Mouse (Mus musculus): ENCODE data around the gene Pamr1.

Pamr1 gene

GRCm38 (mm10) chr2:102598911-102599721 lies 49.3 kb downstream of the Pamr1 start:
- in situ Hi-C loops (cut with MboI), result no loop called here

- in situ Hi-C loops (cut with MboI), result no loop called here
Measured at GRCm38 (mm10) chr2:102600516-102600915, 50.7 kb downstream of the Pamr1 start.

DNA sequence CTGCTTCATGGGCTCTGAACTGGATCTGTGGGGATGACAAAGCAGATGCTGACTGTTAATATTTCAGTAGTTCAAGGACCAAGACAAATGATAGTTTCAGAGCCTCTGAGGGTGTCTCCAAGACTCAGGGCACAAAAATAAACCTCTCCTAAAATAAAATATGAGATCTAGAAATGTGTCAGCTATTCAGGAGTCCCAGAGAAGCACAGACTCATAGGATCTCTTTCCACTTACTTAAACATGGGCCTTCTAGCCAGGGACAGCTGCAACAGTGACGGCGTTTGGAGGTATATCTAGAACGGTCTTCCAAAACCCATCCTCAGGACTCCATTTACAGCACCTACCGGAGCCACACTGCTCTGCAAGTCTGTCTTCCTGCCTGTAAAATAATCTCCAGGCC lies 60.7 kb downstream of the Pamr1 start:
- in situ Hi-C loops (cut with MboI), result no loop called here

GRCm38 (mm10) chr2:102616637-102617036 lies 66.8 kb downstream of the Pamr1 start:
- in situ Hi-C loops (cut with MboI), result no loop called here

DNA sequence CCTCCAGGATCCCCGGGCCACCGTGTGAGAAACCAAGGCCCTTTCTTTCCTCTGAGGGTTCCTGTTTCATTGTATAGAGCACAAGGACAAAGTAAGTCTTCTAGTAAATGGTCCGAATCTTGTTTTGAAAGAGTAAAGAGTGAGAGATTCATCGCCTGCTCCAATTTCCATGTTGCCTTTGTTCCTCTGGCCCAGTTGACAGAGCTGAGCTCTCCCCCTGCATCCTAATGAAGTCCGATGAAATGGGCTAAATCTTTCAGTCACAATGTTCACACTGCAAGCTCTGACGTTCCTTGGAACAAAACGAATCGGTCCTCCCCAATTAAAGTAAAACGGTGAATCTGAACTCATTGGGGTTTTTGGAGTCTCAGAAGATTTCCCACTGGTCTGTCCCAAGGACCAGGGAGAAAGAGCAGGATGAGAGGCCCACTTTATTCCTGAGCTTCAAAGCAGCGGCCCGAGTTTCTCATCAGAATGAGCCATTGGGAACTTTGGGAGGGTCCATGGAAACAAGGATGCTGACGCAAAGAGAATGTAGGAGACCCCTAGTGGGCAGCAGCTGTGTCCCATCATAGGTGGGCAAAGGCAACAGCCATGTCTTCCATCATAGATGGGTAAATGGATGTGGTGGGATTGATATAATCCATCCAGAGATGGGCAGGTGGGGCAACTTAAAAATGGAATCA lies 71.1 kb downstream of the Pamr1 start:
- in situ Hi-C loops (cut with MboI), result no loop called here

DNA sequence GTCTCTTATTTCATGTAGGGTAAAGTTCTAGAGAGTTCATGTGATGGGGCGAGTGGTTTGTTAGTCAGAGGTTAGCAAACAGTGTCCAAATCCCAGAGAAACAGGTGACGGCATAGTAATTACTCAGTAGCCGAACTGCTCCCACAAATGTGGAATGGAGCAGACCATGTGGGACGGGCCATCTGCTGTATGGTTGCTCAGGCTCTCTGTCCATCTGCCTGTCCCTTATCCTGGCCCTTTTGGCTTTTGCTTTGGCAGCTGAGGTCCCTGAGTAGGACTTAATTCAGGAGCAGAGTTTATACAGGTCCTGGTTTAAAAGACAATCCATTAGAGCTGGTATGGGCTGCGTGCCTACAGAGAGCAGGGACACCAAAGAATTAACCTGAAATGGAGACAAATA lies 72.4 kb downstream of the Pamr1 start:
- in situ Hi-C loops (cut with MboI), result no loop called here

DNA sequence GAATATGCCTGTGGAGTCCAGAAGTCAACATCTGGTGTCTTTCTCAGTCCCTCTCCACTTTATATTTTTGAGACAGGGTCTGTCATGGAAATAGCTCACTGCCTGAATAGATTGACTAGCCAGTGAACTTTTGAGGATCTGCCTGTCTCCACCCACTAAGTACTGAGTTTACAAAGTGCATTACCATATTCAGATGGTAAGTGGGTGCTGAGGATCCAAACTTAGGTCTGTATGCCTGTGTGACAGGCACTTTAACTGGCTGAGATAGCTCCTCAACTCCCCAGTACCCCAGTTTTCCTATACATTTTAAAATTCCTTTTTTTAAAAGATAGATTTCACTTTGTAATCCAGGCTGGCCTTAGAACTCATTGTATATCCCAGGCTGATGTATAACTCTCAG lies 73.1 kb downstream of the Pamr1 start:
- in situ Hi-C loops (cut with MboI), result no loop called here

DNA sequence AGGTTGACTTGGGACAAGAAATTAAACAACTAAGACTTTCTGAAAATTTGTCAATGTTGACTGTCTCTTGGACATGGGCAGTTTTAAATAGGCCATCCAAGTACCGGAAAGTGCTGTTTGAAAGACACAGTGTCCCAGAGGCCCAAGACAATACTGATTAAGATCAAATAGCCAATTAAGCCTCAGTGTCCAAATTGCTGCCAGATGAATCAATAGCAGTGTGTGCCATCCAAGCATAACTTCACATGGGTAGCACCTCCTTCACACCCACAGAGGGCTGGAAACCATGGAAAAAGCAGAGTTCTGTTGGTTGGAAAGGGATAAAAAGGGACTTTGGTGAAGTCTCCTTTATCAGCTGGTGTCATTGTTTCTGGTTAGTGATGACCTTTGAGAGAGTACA lies 74.7 kb downstream of the Pamr1 start:
- in situ Hi-C loops (cut with MboI), result no loop called here

GRCm38 (mm10) chr2:102632361-102632760 lies 82.5 kb downstream of the Pamr1 start:
- in situ Hi-C loops (cut with MboI), result no loop called here

DNA sequence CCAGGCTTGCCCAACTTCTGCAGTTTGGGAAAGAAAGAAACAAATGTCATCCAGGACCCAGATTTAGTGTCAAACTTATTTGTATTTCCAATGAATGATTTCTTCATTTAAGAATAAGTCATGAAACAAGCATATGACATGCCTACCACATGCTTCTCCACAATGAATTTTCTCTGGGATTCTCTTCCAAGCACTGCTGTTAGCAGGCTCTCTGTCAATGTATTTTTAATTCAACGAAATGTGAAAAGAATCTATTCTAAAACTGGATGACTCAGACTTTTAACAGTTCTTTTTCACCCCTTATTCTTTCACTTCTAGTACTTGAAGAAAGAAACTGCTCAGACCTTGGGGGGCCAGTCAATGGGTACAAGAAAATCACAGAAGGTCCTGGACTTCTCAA lies 84.2 kb downstream of the Pamr1 start:
- in situ Hi-C loops (cut with MboI), result no loop called here

- in situ Hi-C loops (cut with MboI), result no loop called here
Measured at GRCm38 (mm10) chr2:102635523-102636060, 85.8 kb downstream of the Pamr1 start.

DNA sequence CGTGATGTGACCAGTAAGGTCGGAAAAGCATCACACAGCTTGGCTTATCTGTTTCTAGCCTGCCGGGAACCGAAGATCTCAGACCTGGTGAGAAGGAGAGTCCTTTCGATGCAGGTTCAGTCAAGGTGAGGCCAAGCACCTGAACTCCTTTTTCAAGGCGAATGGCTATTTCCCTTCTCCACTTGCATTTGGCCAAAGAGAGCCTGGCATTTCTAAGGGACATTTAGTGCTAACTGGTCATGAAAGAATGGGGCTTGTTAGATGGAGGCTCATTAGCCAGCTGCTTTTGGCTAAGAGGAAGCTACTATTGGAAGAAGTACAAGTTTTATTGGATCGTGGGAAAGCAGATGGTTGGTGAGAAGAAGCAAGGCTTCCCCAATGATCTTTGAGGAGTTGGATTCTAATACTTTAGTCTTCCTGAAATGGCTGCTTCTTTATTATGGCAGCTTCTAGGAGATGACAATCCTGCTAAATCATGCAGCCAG lies 86.3 kb downstream of the Pamr1 start:
- in situ Hi-C loops (cut with MboI), result no loop called here

GRCm38 (mm10) chr2:102638140-102638539 lies 88.3 kb downstream of the Pamr1 start:
- in situ Hi-C loops (cut with MboI), result no loop called here

- in situ Hi-C loops (cut with MboI), result no loop called here
Measured at GRCm38 (mm10) chr2:102638690-102639089, 88.9 kb downstream of the Pamr1 start.

DNA sequence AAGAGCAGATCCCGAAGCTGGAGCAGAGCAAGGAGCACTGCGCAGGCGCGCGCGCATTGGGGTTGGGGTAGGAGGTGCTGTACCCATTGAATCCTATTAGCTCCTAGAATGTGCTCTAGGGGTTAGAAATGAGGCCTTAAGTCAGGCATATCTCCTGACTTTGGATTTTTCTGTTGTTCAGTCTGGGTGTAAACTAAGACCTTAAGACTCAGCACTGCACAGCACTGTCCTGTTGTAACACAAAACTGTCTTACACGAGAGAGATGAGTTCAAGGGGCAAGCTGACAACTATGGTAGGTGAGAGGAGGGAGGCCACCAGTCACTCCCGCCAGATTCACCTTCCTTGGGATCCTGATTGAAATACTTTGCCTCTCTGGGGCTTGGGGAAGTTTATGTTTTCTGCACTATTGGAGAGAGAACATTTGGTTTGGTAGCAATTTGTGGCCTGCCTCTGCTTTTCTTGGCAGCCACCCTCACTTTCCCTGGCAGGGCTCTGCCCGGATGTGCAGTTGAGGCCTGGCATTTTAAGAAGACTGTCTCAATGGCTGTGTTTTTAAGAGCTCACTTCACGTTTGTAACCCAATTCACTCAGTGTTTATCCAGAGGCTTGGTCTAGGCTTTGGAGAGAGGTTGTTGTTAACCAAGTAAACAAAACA lies 99.2 kb downstream of the Pamr1 start:
- in situ Hi-C loops (cut with MboI), result no loop called here

DNA sequence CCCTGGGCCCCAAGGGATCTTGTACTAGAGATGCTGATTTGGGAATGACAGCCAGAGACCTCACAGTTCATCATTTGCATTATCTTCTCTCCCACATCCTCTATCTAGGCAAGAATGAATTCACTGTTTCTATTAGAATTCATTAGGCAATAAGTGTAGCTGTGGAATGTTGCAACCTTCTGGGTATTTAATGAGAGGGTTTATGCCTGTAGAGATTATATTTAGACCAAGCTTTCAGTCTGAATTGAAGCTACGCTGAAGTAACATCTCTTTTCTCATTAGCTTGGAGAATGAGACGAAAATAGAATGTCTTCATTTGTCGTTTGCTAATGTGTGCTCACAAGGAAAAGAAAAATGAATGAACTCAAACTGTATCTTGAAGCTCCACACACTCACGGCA lies 100.5 kb downstream of the Pamr1 start:
- in situ Hi-C loops (cut with MboI), result no loop called here

DNA sequence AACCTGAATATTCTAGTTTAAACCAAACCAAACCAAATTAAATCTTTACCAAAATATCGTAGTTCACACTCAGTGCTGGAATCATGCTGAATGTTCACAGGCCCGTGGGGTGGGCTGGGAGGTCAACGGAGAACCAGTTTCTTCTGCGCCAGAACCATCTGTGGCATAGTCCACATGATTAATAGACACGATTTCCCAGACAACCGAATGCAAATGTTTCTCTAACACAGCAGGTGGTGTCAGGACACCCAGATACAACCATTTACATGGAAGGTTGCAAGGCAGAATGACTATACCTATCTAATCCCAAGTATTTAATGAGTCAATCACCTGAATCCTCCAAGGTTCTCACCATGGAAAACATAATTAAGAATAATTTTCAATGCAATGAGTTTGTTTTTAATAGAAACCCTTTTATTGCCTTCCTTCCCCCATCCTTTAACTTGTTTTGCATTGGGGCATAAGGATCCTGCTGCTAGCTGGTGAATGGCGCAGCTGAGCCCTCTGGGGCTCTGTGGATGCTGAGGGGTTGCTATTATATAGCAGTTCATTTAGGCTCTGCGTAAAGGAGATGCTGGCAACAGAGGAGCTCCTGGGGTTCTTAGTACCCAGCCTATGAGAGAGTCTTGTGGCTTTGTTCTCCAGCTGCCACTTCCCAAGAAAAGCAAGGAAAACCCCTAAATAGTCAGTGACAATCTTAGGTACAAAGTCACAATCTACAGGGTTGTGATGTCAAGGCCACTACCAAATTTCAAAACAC lies 106.3 kb downstream of the Pamr1 start:
- in situ Hi-C loops (cut with MboI), result no loop called here

DNA sequence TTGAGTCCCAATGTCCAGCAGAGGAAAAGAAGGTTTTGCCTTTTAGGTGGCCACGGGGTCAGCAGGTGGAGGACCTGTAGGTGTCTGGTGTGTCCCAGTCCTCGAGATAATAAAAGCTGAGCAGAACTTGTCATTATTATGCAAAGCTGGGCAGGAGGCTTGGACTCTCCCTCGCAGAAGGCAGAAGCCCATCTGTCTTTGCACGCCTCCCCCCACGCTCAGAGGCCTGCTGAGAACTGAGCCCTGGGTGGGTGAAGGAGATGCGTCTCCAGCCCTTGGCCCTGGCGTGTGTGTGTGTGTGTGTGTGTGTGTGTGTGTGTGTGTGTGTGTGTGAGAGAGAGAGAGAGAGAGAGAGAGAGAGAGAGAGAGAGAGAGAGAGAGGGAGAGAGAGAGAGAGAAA lies 107.9 kb downstream of the Pamr1 start:
- in situ Hi-C loops (cut with MboI), result no loop called here

DNA sequence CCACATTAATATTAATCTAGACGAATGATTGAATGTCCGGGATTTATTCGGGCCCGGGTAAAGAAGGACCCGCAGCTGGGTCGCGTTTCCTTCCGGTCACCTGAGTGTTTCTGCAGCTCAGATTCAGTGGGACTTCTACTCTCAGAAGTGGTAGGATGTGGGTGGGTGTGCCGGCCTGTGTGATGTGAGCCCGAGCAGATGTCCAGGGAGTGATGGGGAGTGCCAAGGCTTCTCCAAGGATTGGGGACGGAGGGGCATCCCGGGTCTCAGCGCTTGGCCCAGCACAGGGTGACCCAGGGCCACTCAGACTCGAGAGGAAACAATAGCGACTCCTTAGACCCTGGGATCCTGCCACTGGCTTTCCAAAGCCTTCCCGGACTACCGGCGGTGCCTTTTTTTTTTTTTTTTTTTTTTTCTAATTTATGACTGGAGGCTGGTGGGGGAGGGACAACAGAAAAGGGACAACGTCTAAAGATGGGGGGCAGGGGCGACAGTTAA lies 108.4 kb downstream of the Pamr1 start, which contains the start of gene Slc1a2:
TSS of gene Slc1a2 (plus strand) at position 497 of the 498 bp plus-strand sequence.
- in situ Hi-C loops (cut with MboI), result no loop called here

- in situ Hi-C loops (cut with MboI), result no loop called here
Measured at GRCm38 (mm10) chr2:102658661-102659520, 109.1 kb downstream of the Pamr1 start.

GRCm38 (mm10) chr2:102659521-102659830 lies 109.7 kb downstream of the Pamr1 start:
- in situ Hi-C loops (cut with MboI), result no loop called here

Measured in mature B cell (primary cell).